Mouse (Mus musculus) testis, adult 2 months (tissue): ENCODE measurements at regions not wholly inside any gene's neighbourhood (a gene's known extent, or its start where the extent isn't known, plus 50 kb on each side); places are given as distances from the start of the nearest gene placed in this dataset.

Experiments used
- CTCF ChIP-seq: fragments of 200-500 bp; IDR thresholded peaks from 2 replicates; pipeline ENCODE4 v1.5.1; 2012; ENCODE audit warnings: low read depth, mild to moderate bottlenecking, inconsistent platforms, low read length, moderate library complexity; ENCODE audit not compliant: control insufficient read depth, insufficient read depth, insufficient replicate concordance
- POLR2A ChIP-seq: fragments of 200-500 bp; IDR thresholded peaks from 2 replicates; pipeline ENCODE4 v1.6.1; 2012; ENCODE audit warnings: low read depth, mild to moderate bottlenecking, inconsistent platforms, low read length, moderate library complexity; ENCODE audit not compliant: control insufficient read depth

DNA sequence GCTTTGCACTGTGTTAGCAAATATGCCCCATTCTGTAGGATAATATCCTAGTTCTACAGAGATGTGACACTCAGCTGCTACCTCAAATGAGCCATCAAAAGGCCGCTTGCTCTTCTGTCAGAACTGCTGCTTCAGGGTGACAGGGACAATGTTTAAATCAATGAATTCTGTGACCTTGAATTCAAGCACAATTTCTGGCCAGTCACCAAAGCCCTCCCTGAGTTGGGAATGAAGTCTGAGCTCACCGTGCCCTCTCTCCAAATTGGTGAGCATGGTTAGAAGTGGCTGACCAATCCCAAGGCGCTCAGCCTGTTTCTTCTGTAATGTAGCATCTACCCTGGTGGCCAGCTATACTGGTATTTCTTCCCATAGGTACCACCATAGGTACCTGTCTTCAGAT is 113.8 kb upstream of the Aldh1b1 start:
- TF ChIP-seq CTCF, result no peak
- TF ChIP-seq POLR2A, result no peak
